Mouse (Mus musculus) bone marrow, adult 2 months (tissue): ENCODE data around the gene Nhej1.

ENCODE experiments used
- CTCF ChIP-seq: fragments of 200-500 bp; IDR thresholded peaks from 2 replicates; pipeline ENCODE4 v1.5.1; 2011; ENCODE audit warnings: low read length, control low read depth; ENCODE audit not compliant: control insufficient read depth, insufficient read depth
- POLR2A ChIP-seq: fragments of 200-500 bp; IDR thresholded peaks from 2 replicates; pipeline ENCODE4 v1.6.1; 2011; ENCODE audit warnings: low read depth, mild to moderate bottlenecking, control low read depth, low read length, borderline replicate concordance; ENCODE audit not compliant: control insufficient read depth

GRCm38 (mm10) chr1:74977001-74977400, 148.0 kb downstream of the Nhej1 start:
- no peak for TF ChIP-seq POLR2A
- TF ChIP-seq CTCF, result no peak
